In genomic region chr6:119479343-119479875, GRCm38 (mm10) we compare ENCODE assay signal across 8 mouse cellular contexts. TPM values are rescaled to one million over a fixed set of nuclear protein-coding genes. Genes with fewer than 3 reads are reported as not detected.
DNase-seq lines count a peak whose midpoint lies in the region; ATAC-seq and TF ChIP-seq lines count a peak whose summit lies in the region.

Fbxl14 (plus strand) TSS chr6:119479668.

- H3K4me2 ChIP-seq in intestine, postnatal 0 days (replicated peaks; ENCODE audit: low read depth): peak within 1 kb of the TSS; percentile 98

- TF ChIP-seq POLR2A in brain, embryonic 14.5 days (IDR thresholded peaks at IDR 0.05; ENCODE audit: borderline replicate concordance, extremely low read depth, insufficient read depth, insufficient read length, poor library complexity, severe bottlenecking): no peak; the same call in none of the 2 replicates

- peaks cover 16% of the 10 kb centered on the region for H3K4me1 ChIP-seq in intestine, postnatal 0 days (replicated peaks; ENCODE audit: control insufficient read depth, insufficient read depth, low read length)

- peak within 1 kb of the TSS; percentile 98 for H3K27ac ChIP-seq in intestine, postnatal 0 days (ENCODE audit: low read depth, low read length)

- peak within 1 kb of the TSS; percentile 81 for H3K4me3 ChIP-seq in intestine, postnatal 0 days (ENCODE audit: low read depth, low read length)

- TF ChIP-seq CTCF in brain, embryonic 14.5 days (IDR thresholded peaks at IDR 0.05; ENCODE audit: borderline replicate concordance, extremely low read depth, insufficient read depth, insufficient read length): no peak
- TF ChIP-seq CTCF in intestine, postnatal 0 days (IDR thresholded peaks at IDR 0.05; ENCODE audit: low read depth): no peak

- H3K9me3 ChIP-seq in intestine, postnatal 0 days (ENCODE audit: control insufficient read depth): no peaks in the 10 kb centered on the region

- H3K9ac ChIP-seq in intestine, postnatal 0 days (ENCODE audit: low read depth, low read length): peak within 1 kb of the TSS; percentile 88

- no peaks in the 10 kb centered on the region for H3K27me3 ChIP-seq in intestine, postnatal 0 days (replicated peaks; ENCODE audit: control insufficient read depth, insufficient read depth, low read length)

- WGBS in intestine, postnatal 0 days: under 1% methylated on average over 42 of the region's 101 CpGs

- ATAC-seq in intestine, postnatal 0 days: peak; percentile 87

- peak; percentile 8 for DNase-seq in ovary, adult 18-20 months (ENCODE audit: low spot score)
- DNase-seq in ovary, postnatal 10 days (ENCODE audit: low spot score): no peak
- no peak for DNase-seq in brain, embryonic 14.5 days (ENCODE audit: low read depth)
- peak; percentile 99 for DNase-seq in heart, adult 11 months
- peak; percentile 78 for DNase-seq in liver
- peak; percentile 74 to 75 for DNase-seq in natural killer cell, adult 2 months (ENCODE audit: low spot score in 2 of 2)
- no peak for DNase-seq in yolk sac, embryonic 10.5 days (ENCODE audit: low spot score)

- peaks cover 19% of the 10 kb centered on the region for H3K36me3 ChIP-seq in intestine, postnatal 0 days (ENCODE audit: control insufficient read depth, insufficient read depth)

RNA-seq across cellular contexts. Expression of gene Fbxl14, which starts in this region (rescaled TPM):
- polyA plus RNA-seq in brain, embryonic 14.5 days (2012; rRNA removed): 57.6 and 75.1 TPM in 2 replicates
- polyA plus RNA-seq in intestine, postnatal 0 days (2015; fragmentation: Nextera tagmentation; extraction: Ambion mirVana): 4.0 and 4.4 TPM in 2 replicates

Comparison
In these comparisons a context has a peak if more than half of its experiments do, and no peak if none do; other contexts are left out.
1. RNA of gene Fbxl14 (polyA plus RNA-seq): 57.6 to 75.1 TPM in brain, embryonic 14.5 days; 4.0 to 4.4 TPM in intestine, postnatal 0 days; every median in the first group is over 10 times any median in the second.
2. DNase-seq: peak in ovary, adult 18-20 months (single experiment), heart, adult 11 months (single experiment), liver (single experiment) and natural killer cell, adult 2 months (2 of 2); none in ovary, postnatal 10 days (single experiment), brain, embryonic 14.5 days (single experiment) and yolk sac, embryonic 10.5 days (single experiment).